Mouse (Mus musculus) liver, postnatal 0 days (tissue): Measurements from ENCODE around the gene Pdzph1. TPM values are rescaled to one million over a fixed set of nuclear protein-coding genes. Genes with fewer than 3 reads are reported as not detected.

Source experiments
- ATAC-seq: fragments of 200-750 bp; cut with Nextera tagmentation; 2 replicates; pipeline ENCODE4 v1.8.0; 2017; ENCODE audit warnings: mild to moderate bottlenecking, moderate library complexity
- DNase-seq: peaks from one replicate; pipeline ENCODE4 v3.0.0-alpha.2; 2016
- H3K27ac ChIP-seq: fragments of 300-500 bp; sonication (generic); 2 replicates; pipeline ENCODE4 v1.5.1; 2014; ENCODE audit warnings: antibody characterized with exemption, moderate library complexity, mild to moderate bottlenecking, low read depth
- H3K27me3 ChIP-seq: fragments of 300-500 bp; sonication (generic); 2 replicates; pipeline ENCODE4 v1.6.1; 2014; ENCODE audit warnings: low read length, control low read depth, mixed read lengths; ENCODE audit not compliant: insufficient read depth
- H3K36me3 ChIP-seq: fragments of 300-500 bp; sonication (generic); replicated peaks from 2 replicates; pipeline ENCODE4 v1.6.1; 2014; ENCODE audit warnings: mild to moderate bottlenecking, control low read depth, low read length, moderate library complexity, mixed read lengths; ENCODE audit not compliant: insufficient read depth
- H3K4me1 ChIP-seq: fragments of 300-500 bp; sonication (generic); 2 replicates; pipeline ENCODE4 v1.6.1; 2014; ENCODE audit warnings: antibody characterized with exemption, mild to moderate bottlenecking, control low read depth; ENCODE audit not compliant: insufficient read depth
- H3K4me2 ChIP-seq: fragments of 300-500 bp; sonication (generic); 2 replicates; pipeline ENCODE4 v1.6.1; 2014; ENCODE audit warnings: low read depth, mild to moderate bottlenecking, low read length, moderate library complexity, mixed read lengths
- H3K4me3 ChIP-seq: fragments of 300-500 bp; sonication (generic); 2 replicates; pipeline ENCODE4 v1.5.1; 2014; ENCODE audit warnings: low read depth, low read length
- H3K9ac ChIP-seq: fragments of 300-500 bp; sonication (generic); replicated peaks from 2 replicates; pipeline ENCODE4 v1.6.1; 2014; ENCODE audit warnings: mild to moderate bottlenecking, moderate library complexity
- H3K9me3 ChIP-seq: fragments of 300-500 bp; sonication (generic); 2 replicates; pipeline ENCODE4 v1.6.1; 2016; ENCODE audit warnings: mild to moderate bottlenecking, control low read depth, low read length, mixed read lengths
- CTCF ChIP-seq: sonication (generic); IDR thresholded peaks from 2 replicates; pipeline ENCODE4 v1.5.1; 2016; ENCODE audit warnings: antibody characterized with exemption, low read depth
- EP300 ChIP-seq: IDR thresholded peaks from 2 replicates; pipeline ENCODE4 v1.6.1; 2016; ENCODE audit warnings: antibody characterized with exemption, low read depth, mild to moderate bottlenecking
- WGBS: fragments of 180-500 bp; shearing (Covaris S2); extraction: QIAGEN DNeasy Blood & Tissue Kit; methylation state at CpG from one replicate; pipeline ENCODE4 v1.1.7; 2014; ENCODE audit not compliant: insufficient replicate concordance; 5-methylcytosine and 5-hydroxymethylcytosine counted together
- polyA plus RNA-seq: library from polyadenylated mRNA; unstranded; fragments of >200 nt; fragmentation: Nextera tagmentation; extraction: Ambion mirVana; gene quantifications from 2 replicates; pipeline ENCODE4 v1.2.1, GENCODE M21; 2015

Gene Pdzph1
- polyA plus RNA-seq, 1 experiment from 2014 or later, result not detected

DNA sequence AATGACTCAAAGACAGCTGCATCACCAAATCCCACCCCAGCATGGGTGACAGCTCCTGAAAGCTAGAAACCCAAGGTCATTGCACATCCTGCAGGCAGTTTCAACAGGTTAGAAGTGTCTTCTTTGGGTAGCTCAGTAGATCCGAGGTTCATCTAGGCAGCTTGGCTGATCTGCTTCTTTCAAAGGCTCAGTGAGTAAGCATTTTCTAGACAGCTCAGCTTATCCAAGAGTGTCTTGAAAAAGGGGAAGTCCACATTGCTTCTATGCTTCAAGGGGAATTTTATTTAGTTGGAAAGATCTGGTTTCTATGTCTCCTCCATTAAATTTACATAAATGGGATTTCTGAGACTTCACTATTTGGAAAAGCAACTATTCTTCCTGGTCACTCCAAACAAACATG, 117.8 kb downstream of the Pdzph1 start:
- Histone ChIP-seq H3K9me3 (no peaks in the 10 kb centered on the region), H3K36me3 (no peaks in the 10 kb centered on the region), H3K9ac (no peak overlapping the region), H3K4me1 (no peaks in the 10 kb centered on the region), H3K27me3 (no peaks in the 10 kb centered on the region), H3K4me3 (no peak overlapping the region), H3K4me2 (no peak overlapping the region), H3K27ac (no peak overlapping the region)
- ATAC-seq (no peak), DNase-seq (no peak)
- TF ChIP-seq CTCF (no peak), EP300 (no peak)
- 28% methylated on average over 1 of the region's 1 CpGs for WGBS

DNA sequence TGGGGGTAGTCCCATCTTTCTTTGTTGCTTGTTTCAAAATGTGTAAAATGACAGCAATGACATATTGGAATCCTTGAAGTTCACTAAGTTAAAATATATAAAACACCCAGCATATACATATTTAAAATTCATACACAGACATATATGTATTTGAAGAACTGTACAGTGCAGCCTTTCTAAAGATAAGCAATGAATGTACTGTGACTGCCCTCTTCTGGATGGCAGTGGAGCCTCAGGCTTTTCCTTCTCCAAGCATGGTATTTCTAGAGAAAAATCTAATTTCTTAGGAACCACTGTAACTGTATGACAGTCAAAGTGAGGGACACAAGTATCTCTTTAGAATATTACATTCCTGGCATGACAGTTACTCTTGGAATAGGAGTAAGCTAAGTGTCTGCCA, 120.4 kb downstream of the Pdzph1 start:
- H3K27me3 ChIP-seq, result no peaks in the 10 kb centered on the region
- H3K9ac ChIP-seq, result no peak overlapping the region
- ATAC-seq, result no peak
- no peak overlapping the region for H3K4me3 ChIP-seq
- H3K4me2 ChIP-seq, result no peak overlapping the region
- H3K9me3 ChIP-seq, result no peaks in the 10 kb centered on the region
- H3K4me1 ChIP-seq, result no peaks in the 10 kb centered on the region
- TF ChIP-seq CTCF (0 out of 2 replicates have a peak, but pooled peaks have one; percentile 10), EP300 (no peak)
- H3K36me3 ChIP-seq, result no peaks in the 10 kb centered on the region
- H3K27ac ChIP-seq, result no peak overlapping the region
- no peak for DNase-seq

Other genes with a start within 250 kb of the Pdzph1 start
- 6.6 and 7.7 TPM in 2 replicates for gene Nudt12, start 22.0 kb upstream of the Pdzph1 start, polyA plus RNA-seq